Mouse (Mus musculus): Measurements from ENCODE around the gene Tmem115.

GRCm38 (mm10) chr9:107578587-107578986 is 44.8 kb downstream of the Tmem115 start, which contains the start of gene Naa80:
- TF ChIP-seq CTCF (IDR thresholded peaks at IDR 0.05; ENCODE audit: extremely low read depth, insufficient read depth, insufficient read length, insufficient replicate concordance) = no peak
- no peak for TF ChIP-seq POLR2A (IDR thresholded peaks at IDR 0.05; ENCODE audit: low read depth, low read length)
